Mouse (Mus musculus) CD8-positive naive resting alpha-beta T cell, adult 57 days (primary cell): ENCODE data around the gene Vmn1r67. TPM values are rescaled to one million over a fixed set of nuclear protein-coding genes. Genes with fewer than 3 reads are reported as not detected.

Experiments used
- total RNA-seq: library from RNA; stranded (reverse); gene quantifications from one replicate; pipeline ENCODE4 v1.2.4, GENCODE M21; 2023

Vmn1r67 gene
- not detected for total RNA-seq

GRCm38 (mm10) chr7:10443031-10443430 lies at the start of gene Vmn1r67:
TSS of gene Vmn1r67 (plus strand) at chr7:10443331.

GRCm38 (mm10) chr7:10494786-10495521 lies 51.8 kb downstream of the Vmn1r67 start, which contains the start of gene Zik1:
TSS of gene Zik1 (minus strand) at chr7:10495394.

Other genes with a start within 250 kb of the Vmn1r67 start
- not detected for gene Vmn1r66, start 165.3 kb upstream of the Vmn1r67 start, total RNA-seq
- gene Zik1, start 52.1 kb downstream of the Vmn1r67 start, total RNA-seq, result 1.7 TPM
- gene Vmn1r68, start 115.2 kb downstream of the Vmn1r67 start, total RNA-seq, result not detected
- gene Vmn1r69, start 170.3 kb downstream of the Vmn1r67 start, total RNA-seq, result not detected
- gene Vmn1r70, start 188.2 kb downstream of the Vmn1r67 start, total RNA-seq, result not detected
- gene Nlrp4b, start 244.5 kb downstream of the Vmn1r67 start, total RNA-seq, result not detected